Mouse (Mus musculus): ENCODE measurements at regions not wholly inside any gene's neighbourhood (a gene's known extent, or its start where the extent isn't known, plus 50 kb on each side); places are given as distances from the start of the nearest gene placed in this dataset.

DNA sequence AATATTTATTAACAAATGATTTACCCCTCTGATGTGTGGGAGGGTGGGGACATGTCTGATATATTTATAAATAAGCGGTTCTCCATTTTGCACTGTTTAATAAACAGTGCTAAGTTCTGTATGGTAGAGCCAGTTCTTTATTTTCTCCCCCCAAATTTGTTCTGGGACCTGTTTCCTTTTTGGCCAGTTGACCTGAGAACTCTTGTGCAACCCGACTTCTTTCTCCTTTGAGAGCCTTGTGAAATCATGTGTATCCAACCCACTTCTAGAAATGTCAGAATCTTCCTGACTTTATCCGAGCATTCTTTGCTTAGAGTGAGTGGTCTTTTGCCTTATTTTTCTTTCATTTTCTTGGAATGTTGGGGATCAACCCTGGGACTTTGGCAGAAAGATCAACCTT, 102.6 kb upstream of the Tgfbr2 start:
- Histone ChIP-seq H3K36me3 (ENCODE audit: control insufficient read depth, insufficient read depth, low read length) (no peaks in the 10 kb centered on the region), H3K27me3 (ENCODE audit: control insufficient read depth, insufficient read depth, low read length) (no peaks in the 10 kb centered on the region), H3K9me3 (ENCODE audit: control insufficient read depth, low read length) (no peaks in the 10 kb centered on the region), H3K4me2 (replicated peaks; ENCODE audit: low read depth) (no peak overlapping the region), H3K9ac (ENCODE audit: low read length) (no peak overlapping the region), H3K4me3 (ENCODE audit: low read depth, low read length) (no peak overlapping the region), H3K4me1 (replicated peaks; ENCODE audit: control insufficient read depth, insufficient read depth) (no peaks in the 10 kb centered on the region), H3K27ac (replicated peaks) (no peak overlapping the region)
- no peak for TF ChIP-seq EP300 (optimal IDR thresholded peaks at IDR 0.05)
- TF ChIP-seq CTCF (IDR thresholded peaks at IDR 0.05; ENCODE audit: low read depth) = no peak
- WGBS = 63% methylated on average over 3 of the region's 3 CpGs
- DNase-seq (ENCODE audit: low spot score) = no peak
- ATAC-seq (ENCODE audit: low FRiP score, low TSS enrichment) = no peak

DNA sequence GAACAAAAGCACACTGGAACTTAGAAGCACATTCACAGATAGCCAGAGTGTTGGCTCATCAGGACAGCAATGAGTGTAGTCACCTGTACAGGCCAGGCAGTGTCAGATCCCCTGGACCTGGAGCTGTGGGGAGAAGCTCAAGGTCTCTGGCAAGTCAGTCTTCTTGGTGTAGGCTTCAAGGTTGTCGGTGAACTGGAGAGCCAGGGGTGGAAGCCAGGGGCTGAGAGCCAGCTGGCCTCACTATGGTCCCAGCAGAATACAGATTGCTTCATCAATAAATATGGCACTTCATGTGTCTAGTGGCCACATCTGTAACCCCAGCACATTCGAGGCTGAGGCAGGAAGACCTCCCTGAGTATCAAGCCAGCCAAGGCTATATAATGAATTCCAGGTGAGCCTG, 101.0 kb upstream of the Tgfbr2 start:
- no peak overlapping the region for H3K9ac ChIP-seq (ENCODE audit: low read length)
- H3K4me3 ChIP-seq (ENCODE audit: low read depth, low read length) = no peak overlapping the region
- no peaks in the 10 kb centered on the region for H3K4me1 ChIP-seq (replicated peaks; ENCODE audit: control insufficient read depth, insufficient read depth)
- no peak overlapping the region for H3K4me2 ChIP-seq (replicated peaks; ENCODE audit: low read depth)
- H3K36me3 ChIP-seq (ENCODE audit: control insufficient read depth, insufficient read depth, low read length) = no peaks in the 10 kb centered on the region
- ATAC-seq (ENCODE audit: low FRiP score, low TSS enrichment) = no peak
- DNase-seq (ENCODE audit: low spot score) = no peak
- TF ChIP-seq EP300 (optimal IDR thresholded peaks at IDR 0.05) (no peak), CTCF (IDR thresholded peaks at IDR 0.05; ENCODE audit: low read depth) (no peak)
- 68% methylated on average over 2 of the region's 2 CpGs for WGBS
- no peak overlapping the region for H3K27ac ChIP-seq (replicated peaks)
- no peaks in the 10 kb centered on the region for H3K27me3 ChIP-seq (ENCODE audit: control insufficient read depth, insufficient read depth, low read length)
- H3K9me3 ChIP-seq (ENCODE audit: control insufficient read depth, low read length) = no peaks in the 10 kb centered on the region

DNA sequence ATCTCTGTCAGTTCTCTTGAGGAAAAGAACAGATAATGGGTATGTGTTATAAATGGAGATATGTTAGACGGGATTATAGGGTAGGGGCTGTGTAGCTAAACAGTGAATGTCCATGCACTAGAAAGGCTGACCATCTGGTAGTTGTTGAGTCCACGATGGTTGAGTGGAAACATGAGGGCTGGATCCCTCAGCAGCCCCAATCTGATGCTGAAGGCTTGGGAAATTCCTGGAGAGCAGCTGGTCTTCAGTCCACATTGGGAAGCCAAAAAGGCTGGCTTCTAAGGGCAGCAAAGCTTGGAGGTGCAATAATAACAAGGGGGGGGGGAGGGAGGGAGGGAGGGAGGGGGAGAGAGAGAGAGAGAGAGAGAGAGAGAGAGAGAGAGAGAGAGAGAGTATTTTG, 97.3 kb upstream of the Tgfbr2 start:
- H3K4me2 ChIP-seq (replicated peaks; ENCODE audit: low read depth) = no peak overlapping the region
- H3K27me3 ChIP-seq (ENCODE audit: control insufficient read depth, insufficient read depth, low read length) = no peaks in the 10 kb centered on the region
- ATAC-seq (ENCODE audit: low FRiP score, low TSS enrichment) (no peak), DNase-seq (ENCODE audit: low spot score) (no peak)
- WGBS = 70% methylated on average over 2 of the region's 2 CpGs
- H3K9ac ChIP-seq (ENCODE audit: low read length) = no peak overlapping the region
- H3K27ac ChIP-seq (replicated peaks) = no peak overlapping the region
- no peaks in the 10 kb centered on the region for H3K9me3 ChIP-seq (ENCODE audit: control insufficient read depth, low read length)
- TF ChIP-seq CTCF (IDR thresholded peaks at IDR 0.05; ENCODE audit: low read depth) = no peak
- no peak for TF ChIP-seq EP300 (optimal IDR thresholded peaks at IDR 0.05)
- no peak overlapping the region for H3K4me3 ChIP-seq (ENCODE audit: low read depth, low read length)
- no peaks in the 10 kb centered on the region for H3K36me3 ChIP-seq (ENCODE audit: control insufficient read depth, insufficient read depth, low read length)
- no peaks in the 10 kb centered on the region for H3K4me1 ChIP-seq (replicated peaks; ENCODE audit: control insufficient read depth, insufficient read depth)

DNA sequence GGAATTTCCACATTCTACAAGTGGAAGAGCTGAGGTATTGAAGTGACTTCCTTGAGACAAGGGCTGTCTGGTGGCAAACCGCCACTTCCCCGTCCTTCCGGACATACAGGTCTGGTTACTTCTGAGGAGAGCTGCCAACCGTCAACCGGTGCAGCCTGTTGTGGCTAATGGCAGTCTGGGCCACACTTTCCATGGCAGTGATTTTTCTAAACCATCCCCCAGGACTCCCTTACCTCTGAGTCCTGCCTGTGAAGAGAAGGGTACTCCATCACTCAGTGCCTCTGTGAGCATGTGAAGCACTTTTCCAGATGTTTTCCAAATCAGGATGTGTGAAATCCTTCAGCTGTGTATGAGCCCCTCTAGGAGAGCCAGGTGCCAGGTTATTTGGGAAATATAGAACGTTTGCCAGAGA, 95.3 kb upstream of the Tgfbr2 start:
- no peak overlapping the region for H3K27ac ChIP-seq (replicated peaks)
- ATAC-seq (ENCODE audit: low FRiP score, low TSS enrichment) (no peak), DNase-seq (ENCODE audit: low spot score) (peak; percentile 65)

DNA sequence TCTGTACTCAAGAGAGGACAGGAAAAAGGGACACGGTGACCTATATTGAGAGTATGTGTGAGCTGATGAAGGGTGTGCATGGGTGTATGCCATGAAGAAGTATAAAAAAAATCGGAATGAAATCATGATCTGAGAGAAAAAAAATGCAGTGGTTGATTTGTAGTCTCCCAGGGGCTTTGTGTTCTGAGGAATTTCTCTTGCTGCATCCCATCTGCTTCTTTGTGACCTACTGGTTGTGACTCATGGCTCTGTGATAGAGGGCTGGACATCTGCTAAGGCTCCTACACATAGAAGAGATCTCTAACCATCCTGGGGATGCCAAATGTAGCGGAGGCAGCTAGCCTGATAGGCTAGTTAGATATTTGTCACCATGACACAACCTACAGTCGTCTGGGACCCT, 92.3 kb upstream of the Tgfbr2 start:
- TF ChIP-seq EP300 (optimal IDR thresholded peaks at IDR 0.05) (no peak), CTCF (IDR thresholded peaks at IDR 0.05; ENCODE audit: low read depth) (no peak)
- H3K9ac ChIP-seq (ENCODE audit: low read length) = no peak overlapping the region
- no peaks in the 10 kb centered on the region for H3K9me3 ChIP-seq (ENCODE audit: control insufficient read depth, low read length)
- WGBS = 65% methylated on average over 4 of the region's 4 CpGs
- no peaks in the 10 kb centered on the region for H3K4me1 ChIP-seq (replicated peaks; ENCODE audit: control insufficient read depth, insufficient read depth)
- no peaks in the 10 kb centered on the region for H3K27me3 ChIP-seq (ENCODE audit: control insufficient read depth, insufficient read depth, low read length)
- no peak overlapping the region for H3K4me3 ChIP-seq (ENCODE audit: low read depth, low read length)
- ATAC-seq (ENCODE audit: low FRiP score, low TSS enrichment) (no peak), DNase-seq (ENCODE audit: low spot score) (no peak)
- no peak overlapping the region for H3K4me2 ChIP-seq (replicated peaks; ENCODE audit: low read depth)
- no peaks in the 10 kb centered on the region for H3K36me3 ChIP-seq (ENCODE audit: control insufficient read depth, insufficient read depth, low read length)
- H3K27ac ChIP-seq (replicated peaks) = no peak overlapping the region

More for the DNA sequence above, 95.3 kb upstream of the Tgfbr2 start:
- Histone ChIP-seq H3K4me3 (ENCODE audit: low read depth, low read length) (no peak overlapping the region), H3K36me3 (ENCODE audit: control insufficient read depth, insufficient read depth, low read length) (no peaks in the 10 kb centered on the region), H3K9ac (ENCODE audit: low read length) (no peak overlapping the region), H3K27me3 (ENCODE audit: control insufficient read depth, insufficient read depth, low read length) (no peaks in the 10 kb centered on the region), H3K9me3 (ENCODE audit: control insufficient read depth, low read length) (no peaks in the 10 kb centered on the region), H3K4me2 (replicated peaks; ENCODE audit: low read depth) (no peak overlapping the region), H3K4me1 (replicated peaks; ENCODE audit: control insufficient read depth, insufficient read depth) (no peaks in the 10 kb centered on the region)
- TF ChIP-seq CTCF (IDR thresholded peaks at IDR 0.05; ENCODE audit: low read depth) (no peak), EP300 (optimal IDR thresholded peaks at IDR 0.05) (peak; percentile 72)
- WGBS = 49% methylated on average over 6 of the region's 6 CpGs

DNA sequence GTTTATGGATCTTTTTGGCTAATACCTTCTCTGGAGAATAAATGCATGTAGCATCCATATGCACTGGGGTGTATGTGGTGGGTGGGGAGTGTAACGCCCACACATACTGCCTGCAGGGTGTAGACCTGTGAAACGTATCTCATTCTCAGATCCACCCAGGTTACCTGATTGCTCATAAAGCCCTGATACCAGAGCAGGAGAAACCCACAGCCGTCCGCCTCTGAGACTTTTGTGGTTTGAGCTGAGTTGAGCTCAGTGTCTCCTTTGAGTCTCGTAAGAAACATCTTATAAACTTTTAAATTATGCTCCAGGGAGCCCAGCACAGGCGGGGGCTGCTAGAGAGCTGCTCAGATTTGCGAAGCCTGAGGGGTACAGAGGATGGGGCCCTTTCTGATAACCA, 88.7 kb upstream of the Tgfbr2 start:
- Histone ChIP-seq H3K4me3 (ENCODE audit: low read depth, low read length) (no peak overlapping the region), H3K9ac (ENCODE audit: low read length) (no peak overlapping the region), H3K36me3 (ENCODE audit: control insufficient read depth, insufficient read depth, low read length) (no peaks in the 10 kb centered on the region), H3K27me3 (ENCODE audit: control insufficient read depth, insufficient read depth, low read length) (no peaks in the 10 kb centered on the region), H3K9me3 (ENCODE audit: control insufficient read depth, low read length) (no peaks in the 10 kb centered on the region), H3K27ac (replicated peaks) (no peak overlapping the region), H3K4me2 (replicated peaks; ENCODE audit: low read depth) (no peak overlapping the region), H3K4me1 (replicated peaks; ENCODE audit: control insufficient read depth, insufficient read depth) (0 out of 2 replicates have a peak, but pooled peaks cover 4% of the 10 kb centered on the region)
- no peak for DNase-seq (ENCODE audit: low spot score)
- TF ChIP-seq CTCF (IDR thresholded peaks at IDR 0.05; ENCODE audit: low read depth) = no peak
- TF ChIP-seq EP300 (optimal IDR thresholded peaks at IDR 0.05) = no peak
- no peak for ATAC-seq (ENCODE audit: low FRiP score, low TSS enrichment)
- WGBS = 85% methylated on average over 7 of the region's 7 CpGs
